Mouse (Mus musculus): ENCODE results near the gene Krt76. TPM values are rescaled to one million over a fixed set of nuclear protein-coding genes. Genes with fewer than 3 reads are reported as not detected.

Gene Krt76
- polyA plus RNA-seq, 1 experiment from 2014 or later, result not detected

Small RNA genes lying within 50 kb of the gene (microRNA-seq; reads per million reads assigned to microRNA genes)
- gene Gm44356 (ENCODE audit: borderline number of aligned reads), result not detected

Other genes starting within 250 kb of the Krt76 start
- not detected in 2 replicates for gene Gm5478, start 245.5 kb downstream of the Krt76 start, polyA plus RNA-seq (2014; fragmentation: Nextera tagmentation; extraction: Ambion mirVana)
- not detected in 2 replicates for gene Krt6b, start 212.6 kb downstream of the Krt76 start, polyA plus RNA-seq (2014; fragmentation: Nextera tagmentation; extraction: Ambion mirVana)
- not detected in 2 replicates for gene Krt6a, start 198.6 kb downstream of the Krt76 start, polyA plus RNA-seq (2014; fragmentation: Nextera tagmentation; extraction: Ambion mirVana)
- 0.13 and 0.23 TPM in 2 replicates for gene Krt5, start 180.0 kb downstream of the Krt76 start, polyA plus RNA-seq (2014; fragmentation: Nextera tagmentation; extraction: Ambion mirVana)
- gene Krt71, start 149.8 kb downstream of the Krt76 start, polyA plus RNA-seq (2014; fragmentation: Nextera tagmentation; extraction: Ambion mirVana), result not detected in 2 replicates
- not detected in 2 replicates for gene Krt72, start 106.5 kb downstream of the Krt76 start, polyA plus RNA-seq (2014; fragmentation: Nextera tagmentation; extraction: Ambion mirVana)
- gene Krt73, start 90.6 kb downstream of the Krt76 start, polyA plus RNA-seq (2014; fragmentation: Nextera tagmentation; extraction: Ambion mirVana), result not detected in 2 replicates
- not detected in 2 replicates for gene Krt2, start 74.8 kb downstream of the Krt76 start, polyA plus RNA-seq (2014; fragmentation: Nextera tagmentation; extraction: Ambion mirVana)
- 0.31 and 0.87 TPM in 2 replicates for gene Krt1, start 42.1 kb downstream of the Krt76 start, polyA plus RNA-seq (2014; fragmentation: Nextera tagmentation; extraction: Ambion mirVana)
- not detected in 2 replicates for gene Krt77, start 23.2 kb downstream of the Krt76 start, polyA plus RNA-seq (2014; fragmentation: Nextera tagmentation; extraction: Ambion mirVana)
- gene Krt4, start 31.8 kb upstream of the Krt76 start, polyA plus RNA-seq (2014; fragmentation: Nextera tagmentation; extraction: Ambion mirVana), result 0.07 TPM in 1 of 2 replicates, not detected in the other
- gene Krt79, start 47.4 kb upstream of the Krt76 start, polyA plus RNA-seq (2014; fragmentation: Nextera tagmentation; extraction: Ambion mirVana), result 1.2 and 1.7 TPM in 2 replicates
- gene Krt78, start 61.4 kb upstream of the Krt76 start, polyA plus RNA-seq (2014; fragmentation: Nextera tagmentation; extraction: Ambion mirVana), result not detected in 2 replicates
- 30.4 and 36.8 TPM in 2 replicates for gene Krt8, start 111.6 kb upstream of the Krt76 start, polyA plus RNA-seq (2014; fragmentation: Nextera tagmentation; extraction: Ambion mirVana)
- 39.3 and 41.9 TPM in 2 replicates for gene Krt18, start 135.3 kb upstream of the Krt76 start, polyA plus RNA-seq (2014; fragmentation: Nextera tagmentation; extraction: Ambion mirVana)
- 71.6 and 83.5 TPM in 2 replicates for gene Eif4b, start 180.9 kb upstream of the Krt76 start, polyA plus RNA-seq (2014; fragmentation: Nextera tagmentation; extraction: Ambion mirVana)
- gene Tns2, start 207.5 kb upstream of the Krt76 start, polyA plus RNA-seq (2014; fragmentation: Nextera tagmentation; extraction: Ambion mirVana), result 25.0 and 25.4 TPM in 2 replicates
- gene Spryd3, start 243.3 kb upstream of the Krt76 start, polyA plus RNA-seq (2014; fragmentation: Nextera tagmentation; extraction: Ambion mirVana), result 11.1 and 14.6 TPM in 2 replicates

Data from heart, embryonic 11.5 days (tissue).